Mouse (Mus musculus) layer of hippocampus, adult 18-20 months (tissue): ENCODE measurements around the gene Rbm17. TPM values are rescaled to one million over a fixed set of nuclear protein-coding genes. Genes with fewer than 3 reads are reported as not detected.

Experiments used
- DNase-seq, 2 experiments: peaks; one replicate each; pipeline ENCODE4 v3.0.0; 2022; ENCODE audit warnings: low spot score in 2 of 2
- total RNA-seq, 2 experiments: library from RNA; stranded (reverse); gene quantifications; 2 replicates each; pipeline ENCODE4 v1.2.3; 2021

Gene Rbm17
- total RNA-seq, 2 experiments from 2014 or later: 70.9 to 93.0 TPM

DNA sequence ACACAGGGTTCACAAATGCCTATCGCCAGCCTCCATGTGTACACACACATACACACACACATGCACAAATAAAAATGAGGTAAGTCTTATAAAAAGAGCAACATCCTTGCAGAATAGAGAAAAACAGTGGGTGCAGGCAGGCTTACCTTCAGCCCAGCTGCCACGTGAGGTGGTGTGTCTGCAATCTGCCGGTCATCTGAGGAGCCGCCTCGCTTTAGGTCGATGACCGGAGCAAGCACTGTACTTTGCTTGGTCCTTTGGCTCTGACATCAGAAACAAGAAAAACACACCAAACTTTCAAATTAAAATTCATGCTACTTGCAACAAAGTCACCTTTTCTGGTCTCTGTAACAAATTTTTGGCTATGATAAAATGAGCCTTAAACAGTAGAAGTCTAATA, 6.0 kb downstream of the Rbm17 start:
- DNase-seq: no peak

GRCm38 (mm10) chr2:11596690-11597089, 7.3 kb downstream of the Rbm17 start:
- DNase-seq: no peak

GRCm38 (mm10) chr2:11587996-11588395, 16.0 kb downstream of the Rbm17 start:
- DNase-seq: no peak

DNA sequence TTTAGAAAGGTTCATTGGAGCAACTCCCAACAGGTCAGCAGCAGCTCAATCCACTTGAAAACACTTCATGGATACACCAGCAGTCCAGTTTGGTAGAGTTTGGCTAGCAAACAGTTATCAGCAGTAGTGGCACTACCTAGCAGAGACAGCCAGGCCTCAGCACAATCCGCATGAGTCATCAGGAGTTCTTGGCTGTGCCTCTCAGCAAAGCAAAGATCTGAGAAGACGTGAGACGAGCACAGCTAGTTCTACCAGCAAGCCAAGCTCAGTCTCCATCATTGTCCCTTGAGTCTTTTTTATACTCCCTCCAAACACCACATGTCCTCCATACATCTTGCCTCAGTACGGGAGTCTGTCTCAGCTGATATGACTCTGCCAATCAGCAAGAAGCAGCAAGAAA, 24.6 kb downstream of the Rbm17 start:
- no peak for DNase-seq

DNA sequence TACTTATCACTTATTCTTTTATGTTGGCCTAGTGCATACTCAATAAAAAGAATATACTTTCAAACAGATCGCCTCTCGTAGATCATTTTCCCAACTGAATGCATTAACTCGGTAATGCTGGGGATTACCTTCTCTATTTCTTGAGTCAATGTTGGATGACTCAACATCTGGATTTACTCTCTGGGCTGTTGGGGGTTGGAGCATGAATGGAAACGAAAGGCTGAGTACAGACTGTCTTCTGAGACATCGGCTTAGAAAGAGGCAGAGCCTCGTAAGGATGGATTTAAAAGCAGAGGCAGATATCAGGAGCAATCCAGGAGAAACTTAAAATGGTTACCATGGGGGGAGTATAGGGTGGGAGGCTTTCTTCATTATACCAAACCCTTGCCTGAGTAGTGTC, 25.8 kb downstream of the Rbm17 start:
- DNase-seq: no peak

DNA sequence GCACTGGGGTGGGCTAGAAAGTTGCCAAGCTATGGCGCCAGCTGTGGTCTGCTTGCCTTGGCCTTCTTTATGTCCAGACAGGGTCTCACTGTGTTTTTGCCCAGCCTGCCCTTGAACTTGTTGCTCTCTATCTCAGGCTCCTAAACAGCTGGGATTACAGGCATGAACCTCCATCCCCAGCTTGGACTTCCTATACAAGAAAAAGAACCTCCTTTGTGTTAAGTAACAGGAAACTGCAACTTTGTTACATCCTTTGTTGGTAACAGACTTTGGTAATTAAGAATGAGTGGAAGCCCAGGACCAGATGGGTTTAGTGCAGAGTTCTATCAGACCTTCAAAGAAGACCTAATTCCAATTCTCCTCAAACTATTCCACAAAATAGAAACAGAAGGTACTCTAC, 30.3 kb downstream of the Rbm17 start:
- DNase-seq: no peak

GRCm38 (mm10) chr2:11571004-11571535, 32.9 kb downstream of the Rbm17 start:
- DNase-seq: no peak

DNA sequence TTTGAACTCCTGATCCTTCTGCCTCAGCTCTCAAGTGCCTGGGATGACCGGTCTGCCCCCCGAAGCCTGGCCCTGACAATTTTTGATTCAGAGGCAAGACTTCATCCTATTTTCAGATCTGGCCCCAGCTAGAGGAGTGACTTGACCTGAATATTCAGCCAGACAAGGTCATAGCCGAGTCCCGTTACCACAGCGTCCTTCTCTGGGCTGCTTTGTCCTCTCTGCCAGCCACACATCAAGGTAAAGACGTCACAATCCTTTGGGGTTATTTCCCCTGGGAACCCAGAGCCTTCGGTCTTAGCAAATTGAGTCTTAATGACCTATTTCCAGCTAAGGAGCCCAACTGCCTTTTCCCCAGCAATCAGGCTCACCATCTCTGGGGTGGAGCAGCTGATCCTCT, 35.5 kb downstream of the Rbm17 start:
- DNase-seq: no peak

- peak in 1 of 2 experiments; percentile 33 for DNase-seq
These were observed 36.1 kb downstream of the Rbm17 start for GRCm38 (mm10) chr2:11567781-11568362.

DNA sequence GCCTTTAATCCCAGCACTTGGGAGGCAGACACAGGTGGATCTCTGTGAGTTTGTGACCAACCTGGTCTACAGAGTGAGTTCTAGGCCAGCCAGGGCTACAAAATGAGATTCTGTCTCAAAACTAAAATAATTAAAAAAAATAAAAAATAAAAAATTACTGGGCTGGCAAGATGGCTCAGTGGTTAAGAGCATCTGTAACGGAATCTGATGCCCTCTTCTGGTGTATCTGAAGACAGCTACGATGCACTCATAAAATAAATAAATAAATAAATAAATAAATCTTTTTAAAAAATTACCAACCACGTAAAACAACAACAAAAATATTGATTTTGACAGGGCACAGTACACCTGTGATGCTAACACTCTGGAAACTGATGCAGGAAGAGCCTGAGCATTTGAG, 37.1 kb downstream of the Rbm17 start:
- DNase-seq: no peak

DNA sequence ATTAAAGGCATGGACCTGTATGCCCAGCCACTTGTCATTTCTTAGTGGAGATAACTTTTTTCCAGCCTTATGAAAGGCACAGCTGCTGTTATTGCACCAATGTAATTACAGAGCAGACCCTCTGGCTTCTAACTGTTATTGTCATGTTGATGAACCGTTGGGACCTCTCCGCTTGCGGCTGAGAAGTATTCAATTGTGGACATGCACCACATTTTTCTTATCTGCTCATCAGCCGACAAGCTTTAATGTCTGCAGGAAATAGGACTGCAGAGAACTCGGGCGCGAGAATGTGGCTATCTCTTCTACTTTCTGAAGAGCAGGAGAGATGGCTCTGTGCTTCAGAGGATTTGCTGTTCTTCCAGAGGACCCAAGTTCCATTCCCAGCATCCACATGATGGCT, 37.7 kb downstream of the Rbm17 start:
- DNase-seq: no peak

GRCm38 (mm10) chr2:11564768-11565167, 39.2 kb downstream of the Rbm17 start:
- DNase-seq: no peak

DNA sequence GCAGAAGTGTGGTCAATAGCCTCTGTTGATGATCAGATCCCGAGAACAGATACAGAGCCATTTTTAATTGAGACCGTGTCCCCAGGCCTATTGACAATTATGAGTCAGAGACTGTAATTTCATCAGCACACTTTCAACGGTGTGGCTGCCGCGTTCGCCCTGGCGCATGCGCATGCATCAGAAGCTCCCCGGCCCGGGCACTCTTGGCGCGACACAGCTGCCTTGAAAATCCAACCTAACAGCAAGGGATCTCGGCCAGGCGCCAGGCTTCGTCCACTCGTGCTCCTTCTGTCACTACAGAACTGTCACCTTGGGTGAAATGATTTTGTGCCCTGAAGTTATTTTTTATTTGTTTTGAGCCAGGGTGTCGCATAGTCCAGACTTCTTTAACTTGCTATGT, 40.7 kb downstream of the Rbm17 start:
- no peak for DNase-seq

DNA sequence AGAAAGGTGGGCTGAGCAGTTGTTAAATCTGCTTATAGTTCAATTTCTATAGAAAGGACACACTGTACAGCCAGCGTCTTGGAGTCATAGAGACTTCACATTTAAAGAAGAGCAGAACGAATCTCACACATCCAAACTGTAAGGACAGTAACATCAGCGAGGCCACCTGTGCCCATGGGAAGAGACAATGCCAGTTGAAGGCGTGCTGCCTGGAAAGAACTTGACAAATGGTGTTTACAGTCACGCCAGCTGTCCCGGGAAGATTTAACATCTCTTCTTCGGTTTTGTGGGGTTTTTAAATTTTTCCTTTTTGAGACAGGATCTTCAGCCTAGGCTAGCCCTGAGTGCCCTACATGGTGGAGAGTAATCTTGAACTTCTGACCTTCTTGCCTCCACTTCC, 45.3 kb downstream of the Rbm17 start:
- peak; percentile 28 to 61 for DNase-seq

GRCm38 (mm10) chr2:11557244-11557643, 46.7 kb downstream of the Rbm17 start:
- no peak for DNase-seq

DNA sequence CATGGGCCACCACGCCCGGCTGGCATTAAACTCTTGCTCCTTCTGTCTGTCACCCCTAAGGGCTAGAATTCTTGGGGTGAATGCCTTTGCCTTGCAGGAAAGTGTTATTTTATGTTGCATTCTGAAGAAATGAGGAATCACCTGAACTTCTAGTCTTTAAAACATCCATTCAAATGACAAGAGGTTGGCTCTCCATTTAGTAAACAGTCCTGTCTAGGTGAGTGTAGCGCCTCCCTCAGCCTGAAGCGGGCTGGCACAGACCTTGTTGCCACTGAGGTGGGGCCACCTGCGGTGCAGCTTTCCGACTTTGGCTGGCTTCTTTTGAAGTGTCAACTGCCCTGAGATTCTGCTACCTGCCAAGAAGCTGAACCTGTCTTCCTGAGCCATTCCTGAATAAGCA, 48.6 kb downstream of the Rbm17 start:
- no peak for DNase-seq

- DNase-seq: peak; percentile 44 to 70
These were observed 50.2 kb downstream of the Rbm17 start, which contains the start of gene Pfkfb3 for GRCm38 (mm10) chr2:11553471-11554400. Gene Pfkfb3, minus strand, starts transcription at chr2:11554077.

DNA sequence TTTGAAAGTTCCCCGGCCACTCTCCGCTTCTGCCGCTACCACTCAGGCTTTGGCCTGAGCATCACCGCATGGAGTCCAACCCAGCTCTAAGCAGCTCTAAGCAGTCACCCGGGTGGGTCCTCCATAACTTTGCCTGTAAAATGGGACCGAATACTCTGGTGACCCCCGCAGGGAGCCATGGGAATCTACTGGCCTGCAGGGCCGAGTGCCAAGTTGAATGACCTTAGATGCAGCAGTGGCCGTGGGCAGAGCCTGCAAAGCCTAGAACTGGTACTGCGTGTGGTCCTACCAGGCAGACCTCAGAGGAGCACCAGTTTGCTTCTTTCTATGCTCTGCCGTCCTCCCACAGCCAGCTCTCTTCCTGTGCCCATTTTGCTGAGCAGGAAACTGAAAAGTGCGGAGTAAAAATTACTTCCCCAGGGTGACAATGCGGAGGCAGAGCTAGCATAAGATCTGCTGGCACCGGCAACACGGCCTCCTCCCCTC, 50.9 kb downstream of the Rbm17 start:
- DNase-seq: no peak

GRCm38 (mm10) chr2:11552297-11552821, 51.6 kb downstream of the Rbm17 start:
- DNase-seq: no peak

GRCm38 (mm10) chr2:11551726-11552125, 52.2 kb downstream of the Rbm17 start:
- DNase-seq: no peak

DNA sequence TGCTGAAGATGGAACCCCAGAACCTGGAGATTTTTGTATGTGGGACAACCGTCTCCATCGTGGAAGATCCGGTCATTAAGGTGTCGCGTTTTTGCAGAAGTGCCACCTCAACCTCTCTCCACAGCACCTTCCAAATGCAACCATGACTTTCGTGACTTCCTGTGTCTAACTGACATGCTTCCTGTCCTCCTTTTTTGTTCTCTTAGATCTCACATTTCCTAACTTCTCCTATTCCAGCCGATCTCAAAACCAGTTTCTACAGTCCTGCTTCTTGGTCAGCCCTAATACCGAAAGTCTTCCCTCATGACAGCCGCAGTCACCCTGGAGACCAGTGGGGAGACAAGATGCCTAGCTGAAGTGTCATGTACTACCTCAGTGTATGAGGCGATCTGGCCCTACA, 55.4 kb downstream of the Rbm17 start:
- DNase-seq: no peak

DNA sequence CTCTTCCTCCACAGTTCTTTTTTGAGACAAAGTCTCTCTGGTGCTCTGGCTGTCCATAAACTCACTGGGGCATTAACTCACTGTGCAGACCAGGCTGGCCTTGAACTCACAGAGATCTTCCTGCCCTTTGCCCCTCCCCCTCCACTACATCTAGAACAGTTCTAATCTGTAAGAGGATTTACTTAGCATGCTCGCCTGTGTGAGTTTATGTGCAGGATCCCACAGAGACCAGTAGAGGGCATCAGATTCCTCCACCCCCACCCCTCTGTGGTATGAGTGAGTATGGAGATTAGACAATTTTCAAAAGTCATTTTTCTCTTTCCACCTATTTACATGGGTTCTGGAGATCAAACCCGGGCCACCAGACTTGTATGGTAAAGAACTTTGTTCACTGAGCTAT, 56.3 kb downstream of the Rbm17 start:
- DNase-seq: no peak
